Comparison of ENCODE assay signal across 25 mouse cellular contexts in the genomic region with DNA sequence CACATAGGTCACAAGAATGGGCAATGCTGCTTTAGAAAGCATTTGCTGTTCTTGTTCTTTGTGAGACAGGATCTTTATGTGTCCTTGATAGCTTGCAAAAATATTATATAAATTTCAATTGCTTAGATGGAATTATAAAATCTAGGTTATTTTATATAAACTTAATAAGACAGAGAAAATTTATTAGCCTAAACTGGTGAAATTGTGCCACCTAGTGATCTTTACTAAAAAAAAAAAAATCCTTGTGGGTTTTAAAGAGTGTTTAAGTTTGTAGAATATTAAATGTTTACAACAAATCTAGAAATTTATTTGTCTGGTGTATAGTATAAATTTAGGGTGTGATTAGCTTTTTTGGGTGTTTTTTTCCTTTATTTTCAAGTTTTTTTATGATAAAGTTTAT. TPM values are rescaled to one million over a fixed set of nuclear protein-coding genes. Genes with fewer than 3 reads are reported as not detected.
DNase-seq lines count a peak whose midpoint lies in the region; ATAC-seq and TF ChIP-seq lines count a peak whose summit lies in the region.
"Had no signal": no experiment of that assay in that cellular context is flagged by ENCODE, and none has a peak within 500 bp of the region (broad histone marks: within the 10 kb centered on the region; RNA-seq: fewer than 3 reads in every experiment).

No protein-coding gene starts in this region.

- H3K4me2 ChIP-seq in forebrain, embryonic 14.5 days (ENCODE audit: low read length): no peak overlapping the region
- H3K4me2 ChIP-seq in forebrain, embryonic 15.5 days (replicated peaks): no peak overlapping the region
- H3K4me2 ChIP-seq: intestine, embryonic 15.5 days; stomach, embryonic 15.5 days had no signal

- no peak overlapping the region for H3K9ac ChIP-seq in forebrain, embryonic 14.5 days (ENCODE audit: low read length)
- no peak overlapping the region for H3K9ac ChIP-seq in forebrain, embryonic 15.5 days (replicated peaks)
- H3K9ac ChIP-seq: intestine, embryonic 15.5 days; liver, embryonic 14.5 days; stomach, embryonic 15.5 days had no signal

- H3K4me1 ChIP-seq in forebrain, embryonic 14.5 days (ENCODE audit: control insufficient read depth, insufficient read depth, low read length): no peaks in the 10 kb centered on the region
- no peaks in the 10 kb centered on the region for H3K4me1 ChIP-seq in forebrain, embryonic 15.5 days
- H3K4me1 ChIP-seq: intestine, embryonic 15.5 days; stomach, embryonic 15.5 days had no signal

- no peak overlapping the region for H3K27ac ChIP-seq in forebrain, embryonic 14.5 days (ENCODE audit: low read depth, low read length)
- no peak overlapping the region for H3K27ac ChIP-seq in forebrain, embryonic 15.5 days (replicated peaks)
- H3K27ac ChIP-seq in layer of hippocampus, adult 2 months: no peak overlapping the region
- H3K27ac ChIP-seq: intestine, embryonic 15.5 days; liver, embryonic 14.5 days; stomach, embryonic 15.5 days had no signal

- H3K9me3 ChIP-seq in forebrain, embryonic 14.5 days (replicated peaks; ENCODE audit: control insufficient read depth, low read length): no peaks in the 10 kb centered on the region
- H3K9me3 ChIP-seq in forebrain, embryonic 15.5 days: no peaks in the 10 kb centered on the region
- H3K9me3 ChIP-seq: intestine, embryonic 15.5 days; stomach, embryonic 15.5 days had no signal

- no peak overlapping the region for H3K4me3 ChIP-seq in forebrain, embryonic 14.5 days (ENCODE audit: low read depth, low read length)
- no peak overlapping the region for H3K4me3 ChIP-seq in forebrain, embryonic 15.5 days
- no peak overlapping the region for H3K4me3 ChIP-seq in layer of hippocampus, adult 2 months
- H3K4me3 ChIP-seq: intestine, embryonic 15.5 days; stomach, embryonic 15.5 days had no signal

- DNase-seq in forebrain, embryonic 14.5 days (ENCODE audit: low spot score): peak; percentile 31
- no peak for DNase-seq in layer of hippocampus, adult 2 months (ENCODE audit: low spot score in 2 of 2)
- no peak for DNase-seq in layer of hippocampus, adult 9-10 months (ENCODE audit: low spot score)
- DNase-seq in 416B (ENCODE audit: low read depth): peak; percentile 37
- DNase-seq in brain, adult 2 months (ENCODE audit: low read depth, low spot score): peak; percentile 25
- no peak for DNase-seq in right cerebral cortex, postnatal 25 days
- DNase-seq in heart, adult 18-20 months: no peak
- DNase-seq: B cell, adult 2 months; cerebellum, adult 11 months; cerebellum, postnatal 10 days; embryo, embryonic 11 days; gastrocnemius, postnatal 14 days; lung, postnatal 10 days; right cerebral cortex, postnatal 14 days; thymus, adult 2 months had no signal

- H3K36me3 ChIP-seq in forebrain, embryonic 14.5 days (ENCODE audit: control insufficient read depth, insufficient read depth, low read length): no peaks in the 10 kb centered on the region
- H3K36me3 ChIP-seq in forebrain, embryonic 15.5 days: no peaks in the 10 kb centered on the region
- H3K36me3 ChIP-seq: intestine, embryonic 15.5 days; stomach, embryonic 15.5 days had no signal

- no peak for ATAC-seq in forebrain, embryonic 14.5 days
- no peak for ATAC-seq in forebrain, embryonic 15.5 days (replicated peaks)
- ATAC-seq: intestine, embryonic 15.5 days; midbrain, embryonic 16.5 days had no signal

- H3K27me3 ChIP-seq in forebrain, embryonic 14.5 days (replicated peaks; ENCODE audit: control insufficient read depth, insufficient read depth, low read length): no peaks in the 10 kb centered on the region
- no peaks in the 10 kb centered on the region for H3K27me3 ChIP-seq in forebrain, embryonic 15.5 days
- H3K27me3 ChIP-seq: intestine, embryonic 15.5 days; stomach, embryonic 15.5 days had no signal

- peak; percentile 75 for TF ChIP-seq CTCF in layer of hippocampus, adult 2 months (conservative IDR thresholded peaks at IDR 0.05)

RNA-seq across cellular contexts. Expression of a gene that starts 11.6 kb away (rescaled TPM):
- 0.10 TPM in 1 of 2 replicates, not detected in the other for polyA plus RNA-seq in forebrain, embryonic 14.5 days (2014; fragmentation: Nextera tagmentation; extraction: Ambion mirVana)
- polyA plus RNA-seq in forebrain, embryonic 15.5 days (2015; fragmentation: Nextera tagmentation; extraction: Ambion mirVana): not detected in 2 replicates
- not detected for total RNA-seq in layer of hippocampus, adult 2 months (2021)
- total RNA-seq in heart, adult 18-20 months (2021): not detected
- total RNA-seq: gastrocnemius, postnatal 14 days; heart, adult 8-10 months; megakaryocyte, adult 5-6 weeks had no signal
- polyA plus RNA-seq: intestine, embryonic 15.5 days; large intestine, adult 2 months; limb, embryonic 14.5 days; liver, embryonic 14.5 days; spleen, adult 2 months; stomach, embryonic 15.5 days; thymus, adult 2 months had no signal

Comparison
In these comparisons a context has a peak if more than half of its experiments do, and no peak if none do; other contexts are left out.
1. DNase-seq: peak in forebrain, embryonic 14.5 days (single experiment), 416B (single experiment) and brain, adult 2 months (single experiment); none in layer of hippocampus, adult 2 months (0 of 2), layer of hippocampus, adult 9-10 months (single experiment), right cerebral cortex, postnatal 25 days (single experiment) and heart, adult 18-20 months (0 of 2).